11 mouse cellular contexts compared by ENCODE assay signal in the genomic region with DNA sequence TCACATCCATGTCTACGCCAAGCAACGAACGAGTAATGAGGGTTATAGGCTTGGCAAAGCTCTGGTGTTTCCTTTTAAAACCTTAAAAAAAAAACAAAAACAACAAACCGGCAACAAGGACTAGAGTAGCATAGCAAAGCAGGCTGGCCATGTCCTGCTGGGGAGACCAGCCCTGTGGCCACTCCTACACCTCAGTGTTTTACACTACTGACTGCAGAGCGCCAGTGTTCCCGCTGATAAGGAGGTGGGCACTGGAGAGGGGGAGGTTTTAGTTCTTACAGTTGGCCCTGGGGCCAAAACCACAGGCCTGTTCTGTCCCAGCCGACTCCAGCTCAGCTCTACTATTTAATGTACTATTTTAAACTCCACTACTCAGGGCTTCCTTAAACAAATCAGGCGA. TPM values are rescaled to one million over a fixed set of nuclear protein-coding genes. Genes with fewer than 3 reads are reported as not detected.
DNase-seq lines count a peak whose midpoint lies in the region; ATAC-seq lines count a peak whose summit lies in the region.
"Had no signal": no experiment of that assay in that cellular context is flagged by ENCODE, and none has a peak within 500 bp of the region (broad histone marks: within the 10 kb centered on the region; RNA-seq: fewer than 3 reads in every experiment).

No protein-coding gene starts in this region.

- peaks cover 14% of the 10 kb centered on the region for H3K4me1 ChIP-seq in embryonic facial prominence, embryonic 12.5 days
- H3K4me1 ChIP-seq in embryonic facial prominence, embryonic 10.5 days: peaks cover 47% of the 10 kb centered on the region
- peaks cover 13% of the 10 kb centered on the region for H3K4me1 ChIP-seq in kidney, embryonic 16.5 days (ENCODE audit: insufficient read depth, low read length)
- H3K4me1 ChIP-seq in liver, embryonic 16.5 days (ENCODE audit: control insufficient read depth, low read depth, low read length): peaks cover 46% of the 10 kb centered on the region

- no peaks in the 10 kb centered on the region for H3K27me3 ChIP-seq in embryonic facial prominence, embryonic 12.5 days
- H3K27me3 ChIP-seq in embryonic facial prominence, embryonic 10.5 days (replicated peaks; ENCODE audit: low read depth, poor library complexity, severe bottlenecking): no peaks in the 10 kb centered on the region
- H3K27me3 ChIP-seq in kidney, embryonic 16.5 days (ENCODE audit: insufficient read depth, low read length): no peaks in the 10 kb centered on the region
- H3K27me3 ChIP-seq in liver, embryonic 16.5 days (ENCODE audit: control insufficient read depth, insufficient read depth, low read depth, low read length): no peaks in the 10 kb centered on the region
- H3K27me3 ChIP-seq: midbrain, embryonic 12.5 days; Patski had no signal

- H3K9ac ChIP-seq in embryonic facial prominence, embryonic 12.5 days: no peak overlapping the region
- no peak overlapping the region for H3K9ac ChIP-seq in kidney, embryonic 16.5 days (replicated peaks; ENCODE audit: low read length)
- peak overlapping the region; percentile 46; the same call in 1 of the 2 replicates for H3K9ac ChIP-seq in liver, embryonic 16.5 days (ENCODE audit: low read depth, low read length)
- H3K9ac ChIP-seq: midbrain, embryonic 12.5 days had no signal

- peaks cover 65% of the 10 kb centered on the region for H3K36me3 ChIP-seq in embryonic facial prominence, embryonic 12.5 days
- H3K36me3 ChIP-seq in embryonic facial prominence, embryonic 10.5 days (replicated peaks): peaks cover 96% of the 10 kb centered on the region
- H3K36me3 ChIP-seq in kidney, embryonic 16.5 days (ENCODE audit: insufficient read depth, low read length): peaks cover 37% of the 10 kb centered on the region
- H3K36me3 ChIP-seq in liver, embryonic 16.5 days (ENCODE audit: control insufficient read depth, insufficient read depth): peaks cover 20% of the 10 kb centered on the region

- no peaks in the 10 kb centered on the region for H3K9me3 ChIP-seq in embryonic facial prominence, embryonic 12.5 days
- no peaks in the 10 kb centered on the region for H3K9me3 ChIP-seq in embryonic facial prominence, embryonic 10.5 days
- no peaks in the 10 kb centered on the region for H3K9me3 ChIP-seq in kidney, embryonic 16.5 days (ENCODE audit: low read length)
- H3K9me3 ChIP-seq in liver, embryonic 16.5 days (replicated peaks; ENCODE audit: control insufficient read depth, low read length): no peaks in the 10 kb centered on the region
- H3K9me3 ChIP-seq: midbrain, embryonic 12.5 days had no signal

- H3K4me3 ChIP-seq in embryonic facial prominence, embryonic 12.5 days: no peak overlapping the region
- H3K4me3 ChIP-seq in embryonic facial prominence, embryonic 10.5 days: no peak overlapping the region
- H3K4me3 ChIP-seq in kidney, embryonic 16.5 days (ENCODE audit: low read length): no peak overlapping the region
- 0 out of 2 replicates have a peak overlapping the region, but pooled peaks have one; percentile 14 for H3K4me3 ChIP-seq in liver, embryonic 16.5 days (ENCODE audit: low read depth, low read length)
- H3K4me3 ChIP-seq: midbrain, embryonic 12.5 days had no signal

- no peak for ATAC-seq in embryonic facial prominence, embryonic 12.5 days (ENCODE audit: insufficient number of reproducible peaks, insufficient read depth, low FRiP score, low TSS enrichment)
- peak; percentile 35; the same call in 1 of the 2 replicates for ATAC-seq in kidney, embryonic 16.5 days (ENCODE audit: low FRiP score, low TSS enrichment)
- peak; percentile 58 for ATAC-seq in erythroblast, adult 5-6 weeks (replicated peaks; ENCODE audit: low FRiP score, poor library complexity, severe bottlenecking)
- ATAC-seq in liver, embryonic 16.5 days (ENCODE audit: low read depth): peak; percentile 80
- ATAC-seq: Patski had no signal

- no peak overlapping the region for H3K4me2 ChIP-seq in embryonic facial prominence, embryonic 12.5 days (replicated peaks)
- no peak overlapping the region for H3K4me2 ChIP-seq in kidney, embryonic 16.5 days (replicated peaks; ENCODE audit: low read depth, low read length)
- peak overlapping the region; percentile 28 for H3K4me2 ChIP-seq in liver, embryonic 16.5 days (ENCODE audit: low read depth, low read length)
- H3K4me2 ChIP-seq: midbrain, embryonic 12.5 days had no signal

- DNase-seq in embryonic facial prominence, embryonic 10.5 days (ENCODE audit: low spot score): no peak
- no peak for DNase-seq in kidney, adult 18-20 months
- no peak for DNase-seq in frontal cortex, adult 2 months (ENCODE audit: extremely low spot score in 1 of 2, low spot score in 1 of 2)
- no peak for DNase-seq in cerebellum, postnatal 36 days
- DNase-seq: kidney, postnatal 36 days had no signal

- peak overlapping the region; percentile 32; the same call in 1 of the 2 replicates for H3K27ac ChIP-seq in embryonic facial prominence, embryonic 12.5 days
- H3K27ac ChIP-seq in embryonic facial prominence, embryonic 10.5 days (replicated peaks): no peak overlapping the region
- H3K27ac ChIP-seq in kidney, embryonic 16.5 days (ENCODE audit: low read length): peak overlapping the region; percentile 70; the same call in 1 of the 2 replicates
- H3K27ac ChIP-seq in liver, embryonic 16.5 days (ENCODE audit: low read length): peak overlapping the region; percentile 68
- H3K27ac ChIP-seq: midbrain, embryonic 12.5 days had no signal

- WGBS in embryonic facial prominence, embryonic 12.5 days: 25% methylated on average over 8 of the region's 8 CpGs
- WGBS in embryonic facial prominence, embryonic 10.5 days: 33% methylated on average over 8 of the region's 8 CpGs
- WGBS in kidney, embryonic 16.5 days: 33% methylated on average over 8 of the region's 8 CpGs
- 14% methylated on average over 8 of the region's 8 CpGs for WGBS in liver, embryonic 16.5 days (ENCODE audit: insufficient replicate concordance)

RNA-seq across cellular contexts. Expression of a gene that starts 15.8 kb away (rescaled TPM):
- 109 and 113 TPM in 2 replicates for polyA plus RNA-seq in embryonic facial prominence, embryonic 12.5 days (2016; fragmentation: Nextera tagmentation; extraction: Ambion mirVana)
- 108 TPM in 2 replicates for polyA plus RNA-seq in embryonic facial prominence, embryonic 10.5 days (2016; fragmentation: Nextera tagmentation; extraction: Ambion mirVana)
- 105 and 111 TPM in 2 replicates for polyA plus RNA-seq in kidney, embryonic 16.5 days (2015; fragmentation: Nextera tagmentation; extraction: Ambion mirVana)
- total RNA-seq in erythroblast, adult 5-6 weeks (2015; ENCODE audit: low replicate concordance): 16.7 and 24.8 TPM in 2 replicates
- 2.4 and 10.7 TPM in 2 replicates for total RNA-seq in erythroblast, adult 5-6 weeks (2017; ENCODE audit: low replicate concordance)
- polyA plus RNA-seq in liver, embryonic 16.5 days (2015; fragmentation: Nextera tagmentation; extraction: Ambion mirVana): 19.4 and 22.7 TPM in 2 replicates
- polyA plus RNA-seq in frontal cortex, adult 2 months (2012; rRNA removed): 223 and 253 TPM in 2 replicates

RNA-seq across cellular contexts. Expression of a gene that starts 32.2 kb away (rescaled TPM):
- 48.2 and 52.6 TPM in 2 replicates for polyA plus RNA-seq in embryonic facial prominence, embryonic 12.5 days (2016; fragmentation: Nextera tagmentation; extraction: Ambion mirVana)
- polyA plus RNA-seq in embryonic facial prominence, embryonic 10.5 days (2016; fragmentation: Nextera tagmentation; extraction: Ambion mirVana): 36.7 and 38.1 TPM in 2 replicates
- 45.7 and 50.1 TPM in 2 replicates for polyA plus RNA-seq in kidney, embryonic 16.5 days (2015; fragmentation: Nextera tagmentation; extraction: Ambion mirVana)
- 21.3 and 70.1 TPM in 2 replicates for total RNA-seq in erythroblast, adult 5-6 weeks (2015; ENCODE audit: low replicate concordance)
- 20.7 and 57.7 TPM in 2 replicates for total RNA-seq in erythroblast, adult 5-6 weeks (2017; ENCODE audit: low replicate concordance)
- 15.4 and 16.1 TPM in 2 replicates for polyA plus RNA-seq in liver, embryonic 16.5 days (2015; fragmentation: Nextera tagmentation; extraction: Ambion mirVana)
- 48.1 and 49.1 TPM in 2 replicates for polyA plus RNA-seq in frontal cortex, adult 2 months (2012; rRNA removed)

RNA-seq across cellular contexts. Expression of a gene that starts 33.0 kb away (rescaled TPM):
- 60.5 and 63.9 TPM in 2 replicates for polyA plus RNA-seq in embryonic facial prominence, embryonic 12.5 days (2016; fragmentation: Nextera tagmentation; extraction: Ambion mirVana)
- polyA plus RNA-seq in embryonic facial prominence, embryonic 10.5 days (2016; fragmentation: Nextera tagmentation; extraction: Ambion mirVana): 44.4 and 48.1 TPM in 2 replicates
- 15.6 and 33.9 TPM in 2 replicates for polyA plus RNA-seq in kidney, embryonic 16.5 days (2015; fragmentation: Nextera tagmentation; extraction: Ambion mirVana)
- 81.3 and 90.3 TPM in 2 replicates for total RNA-seq in erythroblast, adult 5-6 weeks (2015; ENCODE audit: low replicate concordance)
- 83.4 and 98.1 TPM in 2 replicates for total RNA-seq in erythroblast, adult 5-6 weeks (2017; ENCODE audit: low replicate concordance)
- 10.0 and 11.8 TPM in 2 replicates for polyA plus RNA-seq in liver, embryonic 16.5 days (2015; fragmentation: Nextera tagmentation; extraction: Ambion mirVana)
- 32.8 and 33.0 TPM in 2 replicates for polyA plus RNA-seq in frontal cortex, adult 2 months (2012; rRNA removed)

RNA-seq across cellular contexts. Expression of a gene that starts 46.0 kb away (rescaled TPM):
- not detected in 2 replicates for polyA plus RNA-seq in embryonic facial prominence, embryonic 12.5 days (2016; fragmentation: Nextera tagmentation; extraction: Ambion mirVana)
- polyA plus RNA-seq in embryonic facial prominence, embryonic 10.5 days (2016; fragmentation: Nextera tagmentation; extraction: Ambion mirVana): not detected in 2 replicates
- not detected in 2 replicates for polyA plus RNA-seq in kidney, embryonic 16.5 days (2015; fragmentation: Nextera tagmentation; extraction: Ambion mirVana)
- total RNA-seq in erythroblast, adult 5-6 weeks (2015; ENCODE audit: low replicate concordance): not detected in 2 replicates
- not detected in 2 replicates for total RNA-seq in erythroblast, adult 5-6 weeks (2017; ENCODE audit: low replicate concordance)
- polyA plus RNA-seq in liver, embryonic 16.5 days (2015; fragmentation: Nextera tagmentation; extraction: Ambion mirVana): not detected in 2 replicates
- polyA plus RNA-seq in frontal cortex, adult 2 months (2012; rRNA removed): not detected in 2 replicates
- polyA plus RNA-seq: midbrain, embryonic 12.5 days had no signal

RNA-seq across cellular contexts. Expression of a gene that starts 51.0 kb away (rescaled TPM):
- 0.28 and 0.39 TPM in 2 replicates for polyA plus RNA-seq in embryonic facial prominence, embryonic 12.5 days (2016; fragmentation: Nextera tagmentation; extraction: Ambion mirVana)
- polyA plus RNA-seq in embryonic facial prominence, embryonic 10.5 days (2016; fragmentation: Nextera tagmentation; extraction: Ambion mirVana): 0.08 and 0.12 TPM in 2 replicates
- not detected in 2 replicates for polyA plus RNA-seq in kidney, embryonic 16.5 days (2015; fragmentation: Nextera tagmentation; extraction: Ambion mirVana)
- total RNA-seq in erythroblast, adult 5-6 weeks (2015; ENCODE audit: low replicate concordance): not detected in 2 replicates
- not detected in 2 replicates for total RNA-seq in erythroblast, adult 5-6 weeks (2017; ENCODE audit: low replicate concordance)
- polyA plus RNA-seq in liver, embryonic 16.5 days (2015; fragmentation: Nextera tagmentation; extraction: Ambion mirVana): 0.02 TPM in 1 of 2 replicates, not detected in the other
- 0.25 and 0.40 TPM in 2 replicates for polyA plus RNA-seq in frontal cortex, adult 2 months (2012; rRNA removed)
- polyA plus RNA-seq: Patski had no signal
